Mouse (Mus musculus) liver, embryonic 15.5 days (tissue): Measurements from ENCODE around the gene Cpne5. TPM values are rescaled to one million over a fixed set of nuclear protein-coding genes. Genes with fewer than 3 reads are reported as not detected.

Source experiments
- ATAC-seq: fragments of 200-750 bp; cut with Nextera tagmentation; 2 replicates; pipeline ENCODE4 v1.8.0; 2017; ENCODE audit warnings: moderate number of reproducible peaks, mild to moderate bottlenecking, moderate library complexity; ENCODE audit not compliant: insufficient read depth
- H3K27ac ChIP-seq: fragments of 300-500 bp; sonication (generic); replicated peaks from 2 replicates; pipeline ENCODE4 v1.5.1; 2015; ENCODE audit warnings: mild to moderate bottlenecking, inconsistent platforms
- H3K27me3 ChIP-seq: fragments of 300-500 bp; sonication (generic); 2 replicates; pipeline ENCODE4 v1.6.1; 2015; ENCODE audit warnings: mild to moderate bottlenecking, inconsistent platforms
- H3K36me3 ChIP-seq: fragments of 300-500 bp; sonication (generic); replicated peaks from 2 replicates; pipeline ENCODE4 v1.6.1; 2015; ENCODE audit warnings: moderate library complexity, mild to moderate bottlenecking, inconsistent platforms
- H3K4me1 ChIP-seq: fragments of 300-500 bp; sonication (generic); replicated peaks from 2 replicates; pipeline ENCODE4 v1.6.1; 2015; ENCODE audit warnings: inconsistent platforms
- H3K4me2 ChIP-seq: fragments of 300-500 bp; sonication (generic); 2 replicates; pipeline ENCODE4 v1.6.1; 2015; ENCODE audit warnings: moderate library complexity, mild to moderate bottlenecking, inconsistent platforms
- H3K4me3 ChIP-seq: fragments of 300-500 bp; sonication (generic); replicated peaks from 2 replicates; pipeline ENCODE4 v1.5.1; 2015; ENCODE audit warnings: mild to moderate bottlenecking, inconsistent platforms
- H3K9ac ChIP-seq: fragments of 300-500 bp; sonication (generic); 2 replicates; pipeline ENCODE4 v1.6.1; 2015; ENCODE audit warnings: moderate library complexity, mild to moderate bottlenecking, inconsistent platforms
- H3K9me3 ChIP-seq: fragments of 300-500 bp; sonication (generic); replicated peaks from 2 replicates; pipeline ENCODE4 v1.6.1; 2016; ENCODE audit warnings: inconsistent platforms
- WGBS: fragments of 180-500 bp; shearing (Covaris S2); methylation state at CpG from one replicate; pipeline ENCODE4 v1.1.7; 2015; ENCODE audit warnings: mixed read lengths; ENCODE audit not compliant: insufficient replicate concordance; 5-methylcytosine and 5-hydroxymethylcytosine counted together
- polyA plus RNA-seq: library from polyadenylated mRNA; unstranded; fragments of >200 nt; fragmentation: Nextera tagmentation; extraction: Ambion mirVana; gene quantifications from 2 replicates; pipeline ENCODE4 v1.2.1, GENCODE M21; 2015

The Cpne5 gene
- polyA plus RNA-seq, 1 experiment from 2014 or later: 0.12 TPM

- Histone ChIP-seq H3K27ac (no peak overlapping the region), H3K4me2 (no peak overlapping the region), H3K27me3 (0 out of 2 replicates have a peak, but pooled peaks cover 6% of the 10 kb centered on the region), H3K4me3 (no peak overlapping the region), H3K9ac (no peak overlapping the region), H3K36me3 (no peaks in the 10 kb centered on the region), H3K4me1 (no peaks in the 10 kb centered on the region), H3K9me3 (no peaks in the 10 kb centered on the region)
- WGBS: 71% methylated on average over 7 of the region's 7 CpGs
- ATAC-seq: no peak
Measured at GRCm38 (mm10) chr17:29206052-29206451, 31.9 kb downstream of the Cpne5 start.

- Histone ChIP-seq H3K36me3 (no peaks in the 10 kb centered on the region), H3K27me3 (0 out of 2 replicates have a peak, but pooled peaks cover 6% of the 10 kb centered on the region), H3K27ac (no peak overlapping the region), H3K4me2 (no peak overlapping the region), H3K4me3 (no peak overlapping the region), H3K9me3 (no peaks in the 10 kb centered on the region), H3K9ac (no peak overlapping the region), H3K4me1 (no peaks in the 10 kb centered on the region)
- WGBS: 58% methylated on average over 6 of the region's 6 CpGs
- ATAC-seq: no peak
Measured at GRCm38 (mm10) chr17:29202604-29203003, 35.4 kb downstream of the Cpne5 start.

GRCm38 (mm10) chr17:29199821-29200220, 38.1 kb downstream of the Cpne5 start:
- no peaks in the 10 kb centered on the region for H3K9me3 ChIP-seq
- H3K9ac ChIP-seq: no peak overlapping the region
- no peak overlapping the region for H3K27ac ChIP-seq
- 0 out of 2 replicates have a peak, but pooled peaks cover 6% of the 10 kb centered on the region for H3K27me3 ChIP-seq
- H3K4me3 ChIP-seq: no peak overlapping the region
- H3K4me2 ChIP-seq: no peak overlapping the region
- H3K4me1 ChIP-seq: no peaks in the 10 kb centered on the region
- 42% methylated on average over 6 of the region's 7 CpGs for WGBS
- ATAC-seq: no peak
- no peaks in the 10 kb centered on the region for H3K36me3 ChIP-seq

GRCm38 (mm10) chr17:29199151-29199800, 38.7 kb downstream of the Cpne5 start:
- Histone ChIP-seq H3K27me3 (0 out of 2 replicates have a peak, but pooled peaks cover 1% of the 10 kb centered on the region), H3K27ac (no peak overlapping the region), H3K36me3 (no peaks in the 10 kb centered on the region), H3K4me3 (no peak overlapping the region), H3K9ac (no peak overlapping the region), H3K4me2 (no peak overlapping the region), H3K4me1 (no peaks in the 10 kb centered on the region), H3K9me3 (no peaks in the 10 kb centered on the region)
- no peak for ATAC-seq
- WGBS: 30% methylated on average over 9 of the region's 9 CpGs

- no peaks in the 10 kb centered on the region for H3K9me3 ChIP-seq
- no peak overlapping the region for H3K27ac ChIP-seq
- H3K4me3 ChIP-seq: no peak overlapping the region
- peaks cover under 1% of the 10 kb centered on the region; the same call in 1 of the 2 replicates for H3K27me3 ChIP-seq
- H3K9ac ChIP-seq: no peak overlapping the region
- no peak overlapping the region for H3K4me2 ChIP-seq
- no peaks in the 10 kb centered on the region for H3K36me3 ChIP-seq
- no peaks in the 10 kb centered on the region; the same call in 1 of the 2 replicates for H3K4me1 ChIP-seq
- WGBS: 49% methylated on average over 4 of the region's 4 CpGs
- no peak for ATAC-seq
Measured at GRCm38 (mm10) chr17:29195579-29195978, 42.4 kb downstream of the Cpne5 start.

GRCm38 (mm10) chr17:29188989-29189388, 49.0 kb downstream of the Cpne5 start:
- ATAC-seq: peak; percentile 18; the same call in 1 of the 2 replicates
- Histone ChIP-seq H3K27ac (no peak overlapping the region), H3K4me3 (no peak overlapping the region), H3K4me2 (no peak overlapping the region; the same call in 1 of the 2 replicates), H3K9ac (no peak overlapping the region), H3K36me3 (no peaks in the 10 kb centered on the region), H3K4me1 (no peaks in the 10 kb centered on the region; the same call in none of the 2 replicates), H3K27me3 (peaks cover 31% of the 10 kb centered on the region), H3K9me3 (no peaks in the 10 kb centered on the region)
- 10% methylated on average over 12 of the region's 12 CpGs for WGBS

GRCm38 (mm10) chr17:29186989-29187859, 50.7 kb downstream of the Cpne5 start:
- H3K27ac ChIP-seq: no peak overlapping the region
- H3K9me3 ChIP-seq: no peaks in the 10 kb centered on the region
- no peak overlapping the region for H3K4me2 ChIP-seq
- no peak overlapping the region for H3K4me3 ChIP-seq
- no peak overlapping the region for H3K9ac ChIP-seq
- 51% methylated on average over 10 of the region's 10 CpGs for WGBS
- H3K27me3 ChIP-seq: peaks cover 31% of the 10 kb centered on the region
- ATAC-seq: no peak
- H3K4me1 ChIP-seq: no peaks in the 10 kb centered on the region; the same call in 1 of the 2 replicates
- no peaks in the 10 kb centered on the region for H3K36me3 ChIP-seq

GRCm38 (mm10) chr17:29185376-29186046, 52.5 kb downstream of the Cpne5 start:
- 58% methylated on average over 7 of the region's 7 CpGs for WGBS
- Histone ChIP-seq H3K36me3 (no peaks in the 10 kb centered on the region), H3K27ac (no peak overlapping the region), H3K4me3 (no peak overlapping the region), H3K9me3 (no peaks in the 10 kb centered on the region), H3K27me3 (peaks cover 29% of the 10 kb centered on the region), H3K9ac (no peak overlapping the region), H3K4me2 (no peak overlapping the region), H3K4me1 (no peaks in the 10 kb centered on the region; the same call in 1 of the 2 replicates)
- no peak for ATAC-seq

- Histone ChIP-seq H3K4me3 (no peak overlapping the region), H3K9ac (no peak overlapping the region), H3K27me3 (peaks cover 8% of the 10 kb centered on the region; the same call in 1 of the 2 replicates), H3K27ac (no peak overlapping the region), H3K36me3 (no peaks in the 10 kb centered on the region), H3K4me1 (no peaks in the 10 kb centered on the region), H3K4me2 (no peak overlapping the region), H3K9me3 (no peaks in the 10 kb centered on the region)
- no peak for ATAC-seq
- WGBS: 60% methylated on average over 11 of the region's 11 CpGs
Measured at GRCm38 (mm10) chr17:29183162-29183561, 54.8 kb downstream of the Cpne5 start.

- no peak overlapping the region for H3K9ac ChIP-seq
- H3K36me3 ChIP-seq: no peaks in the 10 kb centered on the region
- ATAC-seq: no peak
- H3K4me3 ChIP-seq: no peak overlapping the region
- H3K4me2 ChIP-seq: no peak overlapping the region
- 46% methylated on average over 5 of the region's 5 CpGs for WGBS
- H3K4me1 ChIP-seq: no peaks in the 10 kb centered on the region
- no peaks in the 10 kb centered on the region for H3K27me3 ChIP-seq
- H3K9me3 ChIP-seq: no peaks in the 10 kb centered on the region
- H3K27ac ChIP-seq: no peak overlapping the region
Measured at GRCm38 (mm10) chr17:29181751-29182150, 56.2 kb downstream of the Cpne5 start.
